Mouse (Mus musculus): ENCODE results near the gene Taf1. TPM values are rescaled to one million over a fixed set of nuclear protein-coding genes. Genes with fewer than 3 reads are reported as not detected.

Gene Taf1
- polyA plus RNA-seq, 1 experiment: 2.7 TPM

GRCm38 (mm10) chrX:101639306-101639705 is 106.8 kb downstream of the Taf1 start:
- Histone ChIP-seq H3K4me3 (ENCODE audit: control insufficient read depth, low read depth, low read length) (peak overlapping the region; percentile 92; the same call in 1 of the 2 replicates), H3K27me3 (ENCODE audit: control insufficient read depth, insufficient read depth, low read length) (no peaks in the 10 kb centered on the region), H3K36me3 (ENCODE audit: control insufficient read depth, insufficient read depth, low read length) (no peaks in the 10 kb centered on the region), H3K27ac (ENCODE audit: control insufficient read depth, insufficient read depth, low read depth, low read length) (peak overlapping the region; percentile 49; the same call in 1 of the 2 replicates), H3K4me1 (ENCODE audit: control insufficient read depth, insufficient read depth, low read length) (no peaks in the 10 kb centered on the region)
- TF ChIP-seq POLR2A (IDR thresholded peaks at IDR 0.05; ENCODE audit: control insufficient read depth, low read depth, low read length) (no peak), CTCF (IDR thresholded peaks at IDR 0.05; ENCODE audit: control insufficient read depth, insufficient read depth, insufficient replicate concordance, low read depth, low read length) (no peak)

GRCm38 (mm10) chrX:101639741-101640166 is 107.2 kb downstream of the Taf1 start, which contains the start of gene Ogt:
Gene Ogt (plus strand): TSS chrX:101640060.
- Histone ChIP-seq H3K36me3 (ENCODE audit: control insufficient read depth, insufficient read depth, low read length) (no peaks in the 10 kb centered on the region), H3K4me1 (ENCODE audit: control insufficient read depth, insufficient read depth, low read length) (no peaks in the 10 kb centered on the region), H3K27me3 (ENCODE audit: control insufficient read depth, insufficient read depth, low read length) (no peaks in the 10 kb centered on the region), H3K27ac (ENCODE audit: control insufficient read depth, insufficient read depth, low read depth, low read length) (peak within 1 kb of the TSS; percentile 89), H3K4me3 (ENCODE audit: control insufficient read depth, low read depth, low read length) (peak within 1 kb of the TSS; percentile 92)
- TF ChIP-seq CTCF (IDR thresholded peaks at IDR 0.05; ENCODE audit: control insufficient read depth, insufficient read depth, insufficient replicate concordance, low read depth, low read length) (no peak), POLR2A (IDR thresholded peaks at IDR 0.05; ENCODE audit: control insufficient read depth, low read depth, low read length) (peak; percentile 13; the same call in 1 of the 2 replicates)

GRCm38 (mm10) chrX:101640194-101641160 is 107.9 kb downstream of the Taf1 start:
- Histone ChIP-seq H3K4me1 (ENCODE audit: control insufficient read depth, insufficient read depth, low read length) (no peaks in the 10 kb centered on the region), H3K27ac (ENCODE audit: control insufficient read depth, insufficient read depth, low read depth, low read length) (peak overlapping the region; percentile 89), H3K36me3 (ENCODE audit: control insufficient read depth, insufficient read depth, low read length) (no peaks in the 10 kb centered on the region), H3K4me3 (ENCODE audit: control insufficient read depth, low read depth, low read length) (peak overlapping the region; percentile 92), H3K27me3 (ENCODE audit: control insufficient read depth, insufficient read depth, low read length) (no peaks in the 10 kb centered on the region)
- TF ChIP-seq POLR2A (IDR thresholded peaks at IDR 0.05; ENCODE audit: control insufficient read depth, low read depth, low read length): no peak
- no peak for TF ChIP-seq CTCF (IDR thresholded peaks at IDR 0.05; ENCODE audit: control insufficient read depth, insufficient read depth, insufficient replicate concordance, low read depth, low read length)

GRCm38 (mm10) chrX:101641161-101641530 is 108.6 kb downstream of the Taf1 start:
- H3K27ac ChIP-seq (ENCODE audit: control insufficient read depth, insufficient read depth, low read depth, low read length): no peak overlapping the region; the same call in 1 of the 2 replicates
- TF ChIP-seq CTCF (IDR thresholded peaks at IDR 0.05; ENCODE audit: control insufficient read depth, insufficient read depth, insufficient replicate concordance, low read depth, low read length): no peak
- no peak for TF ChIP-seq POLR2A (IDR thresholded peaks at IDR 0.05; ENCODE audit: control insufficient read depth, low read depth, low read length)
- H3K4me3 ChIP-seq (ENCODE audit: control insufficient read depth, low read depth, low read length): peak overlapping the region; percentile 92
- no peaks in the 10 kb centered on the region for H3K36me3 ChIP-seq (ENCODE audit: control insufficient read depth, insufficient read depth, low read length)
- no peaks in the 10 kb centered on the region for H3K27me3 ChIP-seq (ENCODE audit: control insufficient read depth, insufficient read depth, low read length)
- no peaks in the 10 kb centered on the region for H3K4me1 ChIP-seq (ENCODE audit: control insufficient read depth, insufficient read depth, low read length)

DNA sequence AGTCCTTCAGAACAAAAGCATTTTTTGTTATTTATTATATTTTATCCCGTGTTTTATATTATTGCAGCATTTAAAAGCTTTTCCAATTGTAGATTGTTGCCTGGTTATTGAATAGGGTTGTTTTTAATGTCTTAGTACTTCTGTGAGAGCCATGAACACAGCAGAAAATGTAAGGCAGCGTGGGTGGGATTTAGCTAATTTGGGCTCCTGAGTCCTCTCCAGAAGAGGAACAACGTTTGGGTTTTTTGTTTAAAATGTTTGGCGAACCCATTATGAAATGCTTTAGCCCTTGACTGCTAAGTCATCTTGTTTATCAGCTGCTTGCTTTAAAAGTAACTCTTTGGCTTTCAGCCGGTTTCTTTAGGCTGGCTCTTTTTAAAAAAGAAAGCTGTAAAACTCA is 109.6 kb downstream of the Taf1 start:
- Histone ChIP-seq H3K27ac (ENCODE audit: control insufficient read depth, insufficient read depth, low read depth, low read length) (no peak overlapping the region), H3K36me3 (ENCODE audit: control insufficient read depth, insufficient read depth, low read length) (no peaks in the 10 kb centered on the region), H3K4me1 (ENCODE audit: control insufficient read depth, insufficient read depth, low read length) (no peaks in the 10 kb centered on the region), H3K27me3 (ENCODE audit: control insufficient read depth, insufficient read depth, low read length) (no peaks in the 10 kb centered on the region), H3K4me3 (ENCODE audit: control insufficient read depth, low read depth, low read length) (no peak overlapping the region)
- TF ChIP-seq POLR2A (IDR thresholded peaks at IDR 0.05; ENCODE audit: control insufficient read depth, low read depth, low read length) (no peak), CTCF (IDR thresholded peaks at IDR 0.05; ENCODE audit: control insufficient read depth, insufficient read depth, insufficient replicate concordance, low read depth, low read length) (no peak)

GRCm38 (mm10) chrX:101645286-101645685 is 112.8 kb downstream of the Taf1 start:
- TF ChIP-seq POLR2A (IDR thresholded peaks at IDR 0.05; ENCODE audit: control insufficient read depth, low read depth, low read length) (no peak), CTCF (IDR thresholded peaks at IDR 0.05; ENCODE audit: control insufficient read depth, insufficient read depth, insufficient replicate concordance, low read depth, low read length) (no peak)
- Histone ChIP-seq H3K4me1 (ENCODE audit: control insufficient read depth, insufficient read depth, low read length) (no peaks in the 10 kb centered on the region), H3K36me3 (ENCODE audit: control insufficient read depth, insufficient read depth, low read length) (no peaks in the 10 kb centered on the region), H3K4me3 (ENCODE audit: control insufficient read depth, low read depth, low read length) (no peak overlapping the region), H3K27ac (ENCODE audit: control insufficient read depth, insufficient read depth, low read depth, low read length) (no peak overlapping the region), H3K27me3 (ENCODE audit: control insufficient read depth, insufficient read depth, low read length) (no peaks in the 10 kb centered on the region)

- Histone ChIP-seq H3K27ac (ENCODE audit: control insufficient read depth, insufficient read depth, low read depth, low read length) (no peak overlapping the region), H3K4me3 (ENCODE audit: control insufficient read depth, low read depth, low read length) (no peak overlapping the region), H3K4me1 (ENCODE audit: control insufficient read depth, insufficient read depth, low read length) (no peaks in the 10 kb centered on the region), H3K36me3 (ENCODE audit: control insufficient read depth, insufficient read depth, low read length) (no peaks in the 10 kb centered on the region), H3K27me3 (ENCODE audit: control insufficient read depth, insufficient read depth, low read length) (no peaks in the 10 kb centered on the region)
- TF ChIP-seq POLR2A (IDR thresholded peaks at IDR 0.05; ENCODE audit: control insufficient read depth, low read depth, low read length) (no peak), CTCF (IDR thresholded peaks at IDR 0.05; ENCODE audit: control insufficient read depth, insufficient read depth, insufficient replicate concordance, low read depth, low read length) (no peak)
Measured at GRCm38 (mm10) chrX:101646621-101647020, 114.1 kb downstream of the Taf1 start.

Other genes starting within 250 kb of the Taf1 start
- gene Nlgn3, start 233.6 kb upstream of the Taf1 start, polyA plus RNA-seq (2012; rRNA removed): 0.22 and 0.31 TPM in 2 replicates
- gene Gjb1, start 156.4 kb upstream of the Taf1 start, polyA plus RNA-seq (2012; rRNA removed): 0.69 TPM in 1 of 2 replicates, not detected in the other
- 38.6 and 43.4 TPM in 2 replicates for gene Zmym3, start 111.9 kb upstream of the Taf1 start, polyA plus RNA-seq (2012; rRNA removed)
- 16.1 and 16.3 TPM in 2 replicates for gene Nono, start 103.4 kb upstream of the Taf1 start, polyA plus RNA-seq (2012; rRNA removed)
- gene Itgb1bp2, start 83.6 kb upstream of the Taf1 start, polyA plus RNA-seq (2012; rRNA removed): 0.11 TPM in 1 of 2 replicates, not detected in the other
- gene Ogt, start 107.3 kb downstream of the Taf1 start, polyA plus RNA-seq (2012; rRNA removed): 21.0 and 24.0 TPM in 2 replicates
- 0.13 and 0.16 TPM in 2 replicates for gene Cxcr3, start 201.5 kb downstream of the Taf1 start, polyA plus RNA-seq (2012; rRNA removed)